Mouse (Mus musculus): ENCODE results near the gene Mta3. TPM values are rescaled to one million over a fixed set of nuclear protein-coding genes. Genes with fewer than 3 reads are reported as not detected.

Mta3 gene
- total RNA-seq, 1 experiment: 52.8 TPM

GRCm38 (mm10) chr17:83741243-83741642 lies 35.3 kb downstream of the Mta3 start:
- Histone ChIP-seq H3K36me3 (ENCODE audit: control insufficient read depth, insufficient read depth, low read length, poor library complexity, severe bottlenecking) (peaks cover 23% of the 10 kb centered on the region), H3K4me3 (ENCODE audit: insufficient read depth in 1 of 2, low read depth in 1 of 2, low read length in 2 of 2, poor library complexity in 1 of 2, severe bottlenecking in 1 of 2) (no peak overlapping the region), H3K9me3 (ENCODE audit: control insufficient read depth, insufficient read depth, low read depth, low read length) (no peaks in the 10 kb centered on the region), H3K9ac (ENCODE audit: insufficient read depth, low read depth, low read length, poor library complexity, severe bottlenecking) (no peak overlapping the region), H3K4me1 (ENCODE audit: control insufficient read depth in 2 of 2, insufficient read depth in 2 of 2, low read length in 2 of 2, poor library complexity in 1 of 2) (peaks cover 5 to 11% of the 10 kb centered on the region in 2 experiments), H3K27ac (ENCODE audit: insufficient read depth, low read depth, low read length, poor library complexity, severe bottlenecking) (no peak overlapping the region)
- DNase-seq (ENCODE audit: low read depth, low spot score): no peak
- TF ChIP-seq MAFK (IDR thresholded peaks at IDR 0.05; ENCODE audit: insufficient read depth, low read depth, low read length) (no peak), ZC3H11A (IDR thresholded peaks at IDR 0.05; ENCODE audit: borderline replicate concordance, low read depth, low read length) (no peak), CHD2 (IDR thresholded peaks at IDR 0.05; ENCODE audit: low read depth, low read length) (no peak), HCFC1 (IDR thresholded peaks at IDR 0.05; ENCODE audit: borderline replicate concordance, insufficient read depth, low read length) (no peak), ZNF384 (IDR thresholded peaks at IDR 0.05; ENCODE audit: low read depth, low read length) (no peak)
- in situ Hi-C loops (cut with MboI; ENCODE audit: low sequenced_read_pairs in 2 of 2, unreplicated experiment in 2 of 2): no loop called here

DNA sequence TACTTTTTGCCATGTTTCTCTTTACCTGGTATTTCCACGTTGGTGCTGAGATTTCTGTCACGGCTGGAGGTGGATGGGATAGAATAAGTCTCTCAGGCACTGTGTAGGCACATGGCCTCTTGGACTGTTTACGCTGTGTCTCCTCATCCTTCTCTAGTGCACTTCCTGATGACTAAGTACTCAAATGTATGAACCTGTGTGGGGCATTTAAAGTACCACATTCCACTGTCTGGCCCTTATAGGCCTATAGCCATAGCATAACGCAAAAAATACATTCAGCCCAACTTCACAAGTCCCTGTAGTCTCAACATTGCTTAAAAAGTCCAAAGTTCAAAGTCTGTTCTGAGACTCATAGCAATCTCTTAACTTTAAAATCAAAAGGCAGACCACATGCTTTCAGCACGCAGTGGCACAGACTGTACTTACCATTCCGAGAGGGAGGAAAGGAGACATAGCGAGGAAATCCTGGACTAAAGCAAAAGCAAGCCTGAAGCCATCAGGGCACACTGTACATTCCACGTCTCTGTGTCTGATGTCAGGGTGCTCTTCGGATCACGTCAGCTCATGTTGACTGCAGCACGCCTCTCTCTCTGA lies 38.4 kb downstream of the Mta3 start:
- peak overlapping the region in 1 of 2 experiments; percentile 6; a peak in 1 of 4 replicates for H3K4me3 ChIP-seq (ENCODE audit: insufficient read depth in 1 of 2, low read depth in 1 of 2, low read length in 2 of 2, poor library complexity in 1 of 2, severe bottlenecking in 1 of 2)
- DNase-seq (ENCODE audit: low read depth, low spot score): no peak
- in situ Hi-C loops (cut with MboI; ENCODE audit: low sequenced_read_pairs in 2 of 2, unreplicated experiment in 2 of 2): no loop called here
- no peaks in the 10 kb centered on the region for H3K9me3 ChIP-seq (ENCODE audit: control insufficient read depth, insufficient read depth, low read depth, low read length)
- peak overlapping the region; percentile 55; the same call in 1 of the 2 replicates for H3K27ac ChIP-seq (ENCODE audit: insufficient read depth, low read depth, low read length, poor library complexity, severe bottlenecking)
- H3K36me3 ChIP-seq (ENCODE audit: control insufficient read depth, insufficient read depth, low read length, poor library complexity, severe bottlenecking): peaks cover 17% of the 10 kb centered on the region
- peaks cover 2 to 14% of the 10 kb centered on the region in 2 experiments; a peak in 3 of 4 replicates for H3K4me1 ChIP-seq (ENCODE audit: control insufficient read depth in 2 of 2, insufficient read depth in 2 of 2, low read length in 2 of 2, poor library complexity in 1 of 2)
- no peak for TF ChIP-seq CHD2 (IDR thresholded peaks at IDR 0.05; ENCODE audit: low read depth, low read length)
- TF ChIP-seq HCFC1 (IDR thresholded peaks at IDR 0.05; ENCODE audit: borderline replicate concordance, insufficient read depth, low read length): no peak
- no peak for TF ChIP-seq ZNF384 (IDR thresholded peaks at IDR 0.05; ENCODE audit: low read depth, low read length)
- no peak for TF ChIP-seq MAFK (IDR thresholded peaks at IDR 0.05; ENCODE audit: insufficient read depth, low read depth, low read length)
- no peak for TF ChIP-seq ZC3H11A (IDR thresholded peaks at IDR 0.05; ENCODE audit: borderline replicate concordance, low read depth, low read length)
- H3K9ac ChIP-seq (ENCODE audit: insufficient read depth, low read depth, low read length, poor library complexity, severe bottlenecking): peak overlapping the region; percentile 19; the same call in 1 of the 2 replicates

- in situ Hi-C loops (cut with MboI; ENCODE audit: low sequenced_read_pairs in 2 of 2, unreplicated experiment in 2 of 2): no loop called here
- no peak for TF ChIP-seq HCFC1 (IDR thresholded peaks at IDR 0.05; ENCODE audit: borderline replicate concordance, insufficient read depth, low read length)
- peaks cover 15% of the 10 kb centered on the region for H3K36me3 ChIP-seq (ENCODE audit: control insufficient read depth, insufficient read depth, low read length, poor library complexity, severe bottlenecking)
- H3K27ac ChIP-seq (ENCODE audit: insufficient read depth, low read depth, low read length, poor library complexity, severe bottlenecking): peak overlapping the region; percentile 44; the same call in 1 of the 2 replicates
- no peak for DNase-seq (ENCODE audit: low read depth, low spot score)
- no peak overlapping the region for H3K4me3 ChIP-seq (ENCODE audit: insufficient read depth in 1 of 2, low read depth in 1 of 2, low read length in 2 of 2, poor library complexity in 1 of 2, severe bottlenecking in 1 of 2)
- peaks cover 5 to 25% of the 10 kb centered on the region in 2 experiments; a peak in 3 of 4 replicates for H3K4me1 ChIP-seq (ENCODE audit: control insufficient read depth in 2 of 2, insufficient read depth in 2 of 2, low read length in 2 of 2, poor library complexity in 1 of 2)
- H3K9me3 ChIP-seq (ENCODE audit: control insufficient read depth, insufficient read depth, low read depth, low read length): no peaks in the 10 kb centered on the region
- H3K9ac ChIP-seq (ENCODE audit: insufficient read depth, low read depth, low read length, poor library complexity, severe bottlenecking): no peak overlapping the region; the same call in 1 of the 2 replicates
Measured at GRCm38 (mm10) chr17:83747405-83748160, 41.6 kb downstream of the Mta3 start.

- peaks cover 14% of the 10 kb centered on the region for H3K36me3 ChIP-seq (ENCODE audit: control insufficient read depth, insufficient read depth, low read length, poor library complexity, severe bottlenecking)
- DNase-seq (ENCODE audit: low read depth, low spot score): no peak
- H3K4me3 ChIP-seq (ENCODE audit: insufficient read depth in 1 of 2, low read depth in 1 of 2, low read length in 2 of 2, poor library complexity in 1 of 2, severe bottlenecking in 1 of 2): peak overlapping the region; percentile 14 to 33; a peak in 2 of 4 replicates
- in situ Hi-C loops (cut with MboI; ENCODE audit: low sequenced_read_pairs in 2 of 2, unreplicated experiment in 2 of 2): no loop called here
- no peaks in the 10 kb centered on the region for H3K9me3 ChIP-seq (ENCODE audit: control insufficient read depth, insufficient read depth, low read depth, low read length)
- peaks cover 5 to 24% of the 10 kb centered on the region in 2 experiments; a peak in 3 of 4 replicates for H3K4me1 ChIP-seq (ENCODE audit: control insufficient read depth in 2 of 2, insufficient read depth in 2 of 2, low read length in 2 of 2, poor library complexity in 1 of 2)
- peak overlapping the region; percentile 84 for H3K27ac ChIP-seq (ENCODE audit: insufficient read depth, low read depth, low read length, poor library complexity, severe bottlenecking)
- no peak for TF ChIP-seq ZC3H11A (IDR thresholded peaks at IDR 0.05; ENCODE audit: borderline replicate concordance, low read depth, low read length)
- TF ChIP-seq HCFC1 (IDR thresholded peaks at IDR 0.05; ENCODE audit: borderline replicate concordance, insufficient read depth, low read length): no peak
- TF ChIP-seq ZNF384 (IDR thresholded peaks at IDR 0.05; ENCODE audit: low read depth, low read length): no peak
- TF ChIP-seq MAFK (IDR thresholded peaks at IDR 0.05; ENCODE audit: insufficient read depth, low read depth, low read length): no peak
- TF ChIP-seq CHD2 (IDR thresholded peaks at IDR 0.05; ENCODE audit: low read depth, low read length): no peak
- peak overlapping the region; percentile 63; the same call in 1 of the 2 replicates for H3K9ac ChIP-seq (ENCODE audit: insufficient read depth, low read depth, low read length, poor library complexity, severe bottlenecking)
Measured at GRCm38 (mm10) chr17:83750216-83750950, 44.4 kb downstream of the Mta3 start.
